Mouse (Mus musculus): ENCODE measurements around the gene Bbs1. TPM values are rescaled to one million over a fixed set of nuclear protein-coding genes. Genes with fewer than 3 reads are reported as not detected.
"Not testable (repeated sequence)": the region's sequence is repeated elsewhere in the genome, so short reads cannot be mapped to it uniquely, and the experiment has no call there.

The Bbs1 gene
- total RNA-seq (2014; fragmentation: Nextera tagmentation) (3.1 TPM in 1 of 2 replicates, not detected in the other), total RNA-seq (2017) (0.82 and 1.9 TPM in 2 replicates)

DNA sequence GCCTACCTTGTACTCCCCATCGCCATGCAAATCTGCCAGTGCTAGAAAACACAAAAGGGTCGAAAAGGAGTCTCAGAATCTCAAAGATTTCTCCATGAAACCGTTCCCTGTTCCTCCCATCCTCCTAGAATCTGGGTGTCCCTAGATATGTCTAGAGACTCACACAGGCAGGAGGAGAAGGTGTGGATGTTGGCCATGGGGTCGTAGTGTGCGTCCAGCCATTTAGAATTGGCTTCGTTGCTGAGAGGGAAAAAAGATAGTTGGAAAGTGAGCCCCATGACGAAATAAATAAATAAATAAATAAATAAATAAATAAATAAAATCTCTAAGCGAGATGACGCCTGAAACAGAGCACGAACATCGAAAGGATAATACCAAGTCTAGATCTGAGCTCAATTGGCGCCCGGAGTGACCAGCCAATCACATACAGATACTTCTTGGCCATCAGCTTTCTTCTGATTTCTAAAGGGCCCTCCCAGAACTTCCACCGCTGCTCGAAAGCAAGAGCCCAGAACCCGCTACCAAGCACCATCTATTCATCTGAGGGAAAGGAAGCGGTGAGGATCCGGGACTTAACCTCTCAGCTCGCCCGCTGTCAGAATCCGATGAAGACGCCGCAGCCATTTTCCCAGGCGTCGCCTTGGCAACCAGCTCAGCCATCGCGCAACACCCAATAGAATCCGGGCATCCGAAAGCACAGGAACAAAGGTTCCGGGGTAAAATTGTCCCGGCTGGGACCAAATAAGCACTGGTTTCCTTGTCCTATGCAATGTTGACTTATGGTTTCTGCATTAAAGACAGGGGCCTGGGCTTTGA lies at the start of gene Bbs1:
Gene Bbs1 (minus strand): TSS at position 650 of the 816 bp plus-strand sequence.
- ATAC-seq (replicated peaks; ENCODE audit: poor library complexity, severe bottlenecking): peak; percentile 79

DNA sequence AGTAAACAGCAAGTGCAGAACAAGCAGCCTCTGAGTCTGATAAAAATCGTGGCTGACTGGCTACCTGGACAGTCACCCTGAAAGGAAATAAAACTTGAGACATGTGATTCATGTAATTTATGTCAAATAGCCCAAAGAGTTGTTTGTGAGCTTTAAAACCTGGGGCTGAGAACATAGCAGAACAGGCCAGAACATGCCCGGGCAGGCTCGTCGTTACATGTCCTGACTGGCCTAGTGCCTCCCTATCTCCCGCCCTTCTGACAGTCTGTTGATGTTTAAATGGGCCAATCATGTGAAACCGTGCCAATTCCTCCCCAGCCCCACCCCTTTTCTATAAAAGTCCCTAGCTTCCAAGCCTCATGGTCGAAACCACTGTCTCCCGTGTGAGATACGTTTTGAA lies 42.2 kb upstream of the Bbs1 start:
- not testable (repeated sequence) for ATAC-seq (replicated peaks; ENCODE audit: poor library complexity, severe bottlenecking)

DNA sequence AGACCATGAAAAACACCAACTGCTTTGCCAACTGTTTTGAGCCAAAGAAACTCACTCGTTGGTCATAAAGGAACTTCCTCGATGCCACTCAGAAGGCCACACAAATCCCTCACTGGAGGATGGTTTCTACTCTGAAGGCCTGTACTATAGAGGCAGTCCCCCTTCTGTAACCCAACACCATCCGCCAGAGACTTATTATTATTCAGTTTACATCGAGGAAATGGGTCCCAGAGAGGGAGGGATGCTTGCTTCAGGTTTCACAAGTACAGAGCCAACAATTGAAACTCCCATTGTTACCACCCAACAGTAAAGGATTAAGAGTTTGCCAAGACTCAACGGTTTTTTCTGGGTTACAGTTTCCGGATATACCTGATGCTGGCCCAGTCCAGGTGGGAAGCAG lies 39.1 kb upstream of the Bbs1 start:
- ATAC-seq (replicated peaks; ENCODE audit: poor library complexity, severe bottlenecking): no peak

DNA sequence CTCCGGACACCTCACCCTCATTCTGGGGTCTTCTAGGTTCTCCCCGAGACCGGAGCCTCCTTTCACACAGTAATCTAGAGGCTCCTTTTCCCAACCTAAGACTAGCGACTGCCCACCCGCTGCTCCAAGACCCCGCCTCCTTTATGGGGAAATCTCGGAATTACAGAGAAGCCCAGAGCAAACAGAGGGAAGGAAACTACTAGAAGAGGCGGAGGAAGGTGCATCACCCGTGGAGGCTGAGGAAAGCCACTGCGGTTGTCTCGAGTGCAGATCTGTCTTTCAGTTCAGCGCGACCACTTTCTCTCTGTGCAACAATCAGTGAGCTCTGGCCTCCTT lies 36.8 kb upstream of the Bbs1 start:
- peak; percentile 65 for ATAC-seq (replicated peaks; ENCODE audit: poor library complexity, severe bottlenecking)

DNA sequence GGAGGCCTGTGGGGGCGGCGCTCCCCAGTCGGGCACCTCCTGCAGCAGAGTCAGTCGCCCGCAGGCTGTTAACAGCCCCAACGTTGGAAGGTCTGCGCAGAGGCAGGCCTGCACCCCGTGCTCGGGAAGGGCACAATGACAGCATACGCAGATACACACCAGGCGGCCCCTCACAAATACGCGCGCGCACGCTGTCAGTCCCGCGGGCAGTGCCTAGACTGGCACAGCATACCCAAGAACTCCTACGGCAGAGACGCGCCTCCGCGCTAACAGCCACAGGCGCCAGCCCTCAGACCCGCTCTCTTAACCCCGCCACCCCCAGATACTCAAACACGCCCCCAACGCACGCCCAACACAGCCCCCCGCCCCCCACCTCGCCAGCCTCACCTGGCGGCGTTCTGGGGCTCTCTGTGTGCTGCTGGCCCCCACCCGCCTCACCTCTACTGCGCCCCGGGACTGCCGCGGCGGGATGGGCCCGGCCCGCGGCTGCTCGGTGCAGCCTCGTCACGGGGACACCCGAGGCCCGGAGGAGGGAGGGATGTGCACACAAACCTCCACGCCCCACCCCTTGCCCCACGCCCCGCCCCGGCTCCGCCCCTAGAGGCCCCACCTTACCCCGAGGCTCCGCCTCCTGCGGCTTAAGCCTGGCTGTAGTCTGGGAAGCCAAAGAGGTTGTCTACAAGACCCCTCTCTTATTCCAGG lies 36.3 kb upstream of the Bbs1 start, which contains the start of gene Peli3:
Gene Peli3 (minus strand): TSS at position 577 of the 702 bp plus-strand sequence.
- peak; percentile 87 for ATAC-seq (replicated peaks; ENCODE audit: poor library complexity, severe bottlenecking)

DNA sequence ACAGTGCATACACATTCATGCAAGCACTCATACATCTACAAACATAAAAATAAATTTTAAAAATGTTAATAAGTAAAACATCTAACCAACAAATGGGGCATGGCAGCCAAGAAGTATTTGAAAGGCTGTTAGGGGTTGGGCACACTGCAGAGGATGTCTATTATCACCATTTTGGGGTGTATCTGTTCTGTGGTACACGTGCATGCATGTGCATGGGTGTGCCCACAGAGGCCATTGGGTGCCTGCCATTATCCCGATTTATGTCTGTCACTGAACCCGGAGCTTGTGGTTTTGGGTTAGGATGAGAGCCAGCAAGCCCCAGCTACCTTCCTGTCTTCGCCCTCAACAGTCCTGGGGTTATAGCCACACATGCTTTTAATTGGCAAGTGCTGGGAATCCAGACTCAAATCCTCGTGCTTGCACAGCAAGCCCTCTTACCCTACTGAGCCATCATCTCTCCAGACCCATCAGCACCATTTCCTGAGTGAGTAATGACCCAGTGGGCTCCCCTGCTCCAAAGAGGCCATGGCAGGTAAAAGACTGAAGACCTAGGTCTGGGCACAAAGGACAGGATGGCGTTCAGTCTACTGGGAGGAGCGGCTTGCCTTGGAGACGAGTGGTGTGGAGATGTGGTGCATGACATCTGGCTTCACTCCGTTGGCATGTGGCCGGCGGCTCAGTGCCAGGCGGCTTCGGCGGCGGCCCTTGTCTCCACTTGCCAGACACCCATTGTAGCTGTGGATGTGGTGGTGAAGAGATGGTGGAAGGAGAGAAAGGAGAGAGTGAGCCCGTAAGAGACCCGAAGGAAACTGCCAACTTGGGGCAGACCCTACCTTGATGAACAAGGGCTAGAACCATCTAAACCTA lies 31.2 kb upstream of the Bbs1 start:
- ATAC-seq (replicated peaks; ENCODE audit: poor library complexity, severe bottlenecking): no peak

DNA sequence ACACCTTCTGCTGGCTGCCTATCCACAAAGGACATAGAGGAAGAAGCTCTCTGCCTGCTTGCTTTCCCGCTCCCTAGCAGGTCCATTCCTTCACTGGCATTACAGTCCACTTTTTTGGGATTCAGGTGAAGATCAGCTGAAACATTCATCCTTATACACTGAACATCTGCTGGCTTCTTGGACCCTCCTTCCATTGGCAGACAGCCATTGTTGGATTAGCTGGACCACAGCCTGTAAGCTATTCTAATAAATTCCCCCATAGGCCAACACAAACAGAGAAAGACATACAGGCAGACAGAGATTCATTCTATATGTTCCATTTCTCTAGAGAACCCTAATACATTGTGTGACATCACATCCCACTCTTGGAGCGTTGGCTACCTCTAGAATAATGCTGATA lies 30.5 kb upstream of the Bbs1 start:
- no peak for ATAC-seq (replicated peaks; ENCODE audit: poor library complexity, severe bottlenecking)

DNA sequence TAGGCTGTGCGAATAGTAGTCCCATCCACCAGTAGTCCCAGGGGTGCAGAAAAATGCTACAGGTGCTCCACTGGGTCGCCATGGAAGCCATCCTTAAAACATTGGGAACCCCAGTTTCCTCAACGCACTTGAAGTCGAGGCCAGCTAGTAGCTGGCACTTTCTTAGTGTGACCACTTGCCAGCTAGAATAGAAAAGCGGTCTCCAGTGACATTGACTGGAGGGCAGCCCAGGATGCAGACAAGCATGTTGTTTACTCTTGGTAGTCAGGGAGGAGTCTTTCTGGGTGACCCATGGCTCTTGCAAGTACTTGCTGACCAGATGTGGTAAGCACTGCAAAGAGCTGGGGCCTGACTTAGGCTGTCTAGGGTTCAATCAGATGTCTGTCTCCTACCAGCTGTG lies 22.4 kb upstream of the Bbs1 start:
- no peak for ATAC-seq (replicated peaks; ENCODE audit: poor library complexity, severe bottlenecking)

DNA sequence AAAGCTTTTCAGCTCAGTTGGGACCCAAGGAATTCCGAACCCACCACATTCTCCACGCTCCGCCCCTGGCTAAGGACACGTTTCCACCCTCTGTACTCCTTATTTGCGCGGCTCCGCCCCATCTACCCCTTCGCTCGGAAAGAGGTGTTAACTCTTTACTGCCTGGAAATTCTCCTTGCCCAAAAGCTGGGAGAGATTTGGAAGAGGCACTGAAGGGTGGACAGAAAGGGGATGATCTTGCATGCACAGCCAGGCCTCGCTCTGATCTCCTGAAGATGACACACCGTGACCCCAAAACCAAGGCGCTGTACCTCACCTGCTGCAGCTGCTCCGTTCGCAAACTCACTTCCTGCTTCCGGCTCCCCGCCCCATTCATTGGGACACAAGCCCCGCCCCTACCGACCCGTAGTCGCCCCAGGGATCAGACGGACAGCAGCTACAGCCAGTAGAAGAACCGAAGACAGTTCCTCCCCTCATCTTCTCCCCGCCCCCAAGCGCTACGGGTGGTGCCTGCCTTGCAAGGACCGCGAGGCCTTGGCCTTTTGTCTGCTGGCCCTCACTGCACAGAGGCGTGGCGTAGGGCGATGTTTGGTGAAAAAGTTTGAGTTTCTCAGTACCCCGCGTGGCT lies 21.6 kb upstream of the Bbs1 start, which contains the start of gene Dpp3:
Gene Dpp3 (minus strand): TSS at position 384 of the 628 bp plus-strand sequence.
- ATAC-seq (replicated peaks; ENCODE audit: poor library complexity, severe bottlenecking): peak; percentile 99

DNA sequence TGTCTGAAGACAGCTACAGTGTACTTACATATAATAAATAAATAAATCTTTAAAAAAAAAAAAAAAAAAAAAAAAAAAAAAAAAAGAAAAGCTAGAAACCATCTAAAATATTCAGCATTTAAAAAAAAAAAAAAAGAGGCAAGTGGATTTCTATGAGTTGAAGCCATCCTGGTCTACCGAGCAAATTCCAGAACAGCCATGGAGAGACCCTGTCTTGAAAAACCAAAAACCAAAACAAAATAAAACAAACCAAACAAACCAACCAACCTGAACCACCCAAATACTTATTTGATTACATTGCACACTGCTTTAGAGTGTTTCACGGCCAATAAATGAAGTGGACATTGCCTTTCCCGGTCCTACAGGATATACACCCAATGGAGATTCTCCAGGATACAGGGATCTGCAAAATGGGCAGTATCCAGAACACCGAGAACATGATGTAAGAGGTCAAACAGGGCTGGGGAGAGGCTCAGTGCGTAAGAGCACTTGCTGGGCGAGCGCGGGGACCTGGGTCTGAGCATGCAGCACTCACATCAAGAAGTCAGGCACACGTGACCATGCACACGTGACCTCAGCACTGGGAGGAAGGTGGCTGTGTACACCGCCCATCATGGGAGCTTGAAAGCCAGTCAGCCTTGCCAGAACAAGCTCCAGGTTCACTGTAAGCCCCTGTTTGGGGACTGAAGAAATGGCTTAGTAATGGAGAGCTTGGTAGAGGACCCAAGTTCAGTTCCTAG lies 18.9 kb upstream of the Bbs1 start:
- no peak for ATAC-seq (replicated peaks; ENCODE audit: poor library complexity, severe bottlenecking)

DNA sequence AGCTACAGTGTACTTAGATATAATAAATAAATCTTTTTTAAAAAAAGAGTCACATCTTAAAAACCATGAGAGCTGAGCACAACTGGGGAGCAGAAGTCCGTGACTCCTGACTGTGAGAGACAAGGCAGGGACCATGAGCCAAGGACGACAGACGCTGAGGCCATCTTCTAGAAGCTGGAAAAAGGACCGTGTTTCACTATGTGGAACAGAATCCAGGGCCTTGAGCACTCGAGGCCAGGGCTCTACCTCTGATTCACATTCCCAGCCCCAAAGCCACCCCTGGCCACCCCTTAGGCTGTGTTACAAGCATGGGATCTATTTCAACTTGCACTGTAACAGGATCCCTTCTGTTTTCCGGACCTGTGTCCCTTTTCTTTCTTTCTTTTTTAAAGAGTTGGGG lies 13.2 kb upstream of the Bbs1 start:
- ATAC-seq (replicated peaks; ENCODE audit: poor library complexity, severe bottlenecking): no peak

DNA sequence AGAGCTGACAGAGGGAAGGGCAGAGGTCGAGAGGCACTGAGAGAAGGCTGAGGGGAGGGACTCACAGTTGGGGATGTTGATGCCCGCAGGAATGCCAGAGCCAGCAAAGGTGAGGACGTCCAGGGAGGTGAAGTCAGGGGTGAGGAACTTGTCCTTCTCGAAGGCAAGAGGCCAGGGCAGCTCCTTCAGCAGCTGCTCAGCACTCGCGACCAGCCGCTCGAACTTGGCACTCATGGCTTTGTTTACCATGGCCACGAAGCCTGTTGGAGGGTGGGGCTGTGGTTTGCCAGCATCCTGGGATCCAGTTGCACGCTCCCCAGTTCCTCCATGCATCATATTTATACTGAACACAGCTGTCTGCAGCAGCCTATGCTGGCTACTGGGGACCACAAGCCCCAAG lies 10.4 kb upstream of the Bbs1 start:
- no peak for ATAC-seq (replicated peaks; ENCODE audit: poor library complexity, severe bottlenecking)

DNA sequence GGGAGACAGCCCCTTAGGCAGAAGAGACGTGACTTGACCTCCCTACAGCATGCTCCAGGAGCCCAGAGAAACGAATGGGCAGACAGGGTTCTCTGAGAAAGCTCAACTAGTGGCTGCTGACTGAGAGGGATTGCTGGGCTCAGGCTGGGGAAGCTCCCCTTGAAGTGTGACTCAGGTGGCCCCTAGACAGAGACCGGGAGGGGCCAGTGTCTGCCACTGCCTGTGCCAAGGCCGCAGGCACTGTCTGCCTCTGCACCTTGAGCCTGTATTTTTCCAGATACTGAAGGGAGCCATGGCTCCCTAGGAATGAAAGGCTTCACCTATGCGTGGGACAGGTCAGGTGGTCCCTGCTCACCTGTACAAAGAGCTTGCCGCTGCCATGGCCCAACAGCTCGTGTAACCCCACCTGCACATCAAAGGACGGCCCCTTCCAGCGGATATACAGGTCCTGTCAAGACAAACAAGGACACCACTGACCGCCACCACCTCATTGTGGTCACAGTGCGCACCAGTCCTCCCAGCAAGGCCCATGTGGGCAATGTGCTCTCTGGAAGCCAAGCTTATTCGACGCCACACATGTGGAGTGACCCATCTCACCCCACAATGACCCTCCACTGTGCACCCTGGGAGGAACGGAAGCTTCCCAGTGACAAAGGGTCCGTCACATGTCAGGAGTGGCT lies 9.6 kb upstream of the Bbs1 start:
- no peak for ATAC-seq (replicated peaks; ENCODE audit: poor library complexity, severe bottlenecking)

DNA sequence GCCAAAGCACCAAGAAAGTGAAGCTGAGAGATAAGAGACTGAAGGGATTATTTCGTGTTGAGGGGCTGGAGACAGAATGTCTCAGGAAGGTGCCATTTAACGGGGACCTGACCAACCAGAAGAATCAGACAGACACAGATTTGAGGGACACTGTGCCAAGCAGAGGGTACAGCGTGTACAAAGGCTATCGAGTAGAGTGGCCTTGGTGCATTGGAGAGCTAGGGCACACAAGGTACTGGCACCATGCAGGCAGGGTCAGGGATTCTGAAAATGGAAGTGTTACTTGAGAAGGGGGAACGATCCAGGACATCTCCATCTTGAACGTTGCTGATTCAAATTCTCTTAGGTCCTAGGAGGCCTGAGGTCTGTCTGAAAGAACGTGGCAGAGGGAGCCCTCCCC lies 2.9 kb upstream of the Bbs1 start:
- no peak for ATAC-seq (replicated peaks; ENCODE audit: poor library complexity, severe bottlenecking)

DNA sequence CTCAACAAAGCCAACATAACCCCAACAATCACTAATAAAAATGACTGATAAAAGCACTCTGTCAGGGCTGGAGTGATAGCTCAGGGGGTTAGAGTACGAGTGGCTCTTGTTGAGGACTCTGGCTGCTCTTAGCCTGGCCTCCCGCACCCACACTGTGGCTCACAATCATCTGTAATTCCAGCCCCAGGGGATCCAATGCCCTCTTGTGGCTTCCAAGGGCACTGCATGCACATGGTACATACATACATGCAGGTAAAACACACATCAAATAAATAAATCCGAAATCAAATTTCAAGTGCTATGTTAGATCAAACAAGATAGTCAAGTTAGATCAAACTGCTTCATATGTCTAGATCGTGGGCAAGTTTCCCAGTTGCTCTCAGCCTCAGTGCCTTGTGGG lies 1.7 kb upstream of the Bbs1 start:
- 0 out of 2 replicates have a peak, but pooled peaks have one; percentile 38 for ATAC-seq (replicated peaks; ENCODE audit: poor library complexity, severe bottlenecking)

DNA sequence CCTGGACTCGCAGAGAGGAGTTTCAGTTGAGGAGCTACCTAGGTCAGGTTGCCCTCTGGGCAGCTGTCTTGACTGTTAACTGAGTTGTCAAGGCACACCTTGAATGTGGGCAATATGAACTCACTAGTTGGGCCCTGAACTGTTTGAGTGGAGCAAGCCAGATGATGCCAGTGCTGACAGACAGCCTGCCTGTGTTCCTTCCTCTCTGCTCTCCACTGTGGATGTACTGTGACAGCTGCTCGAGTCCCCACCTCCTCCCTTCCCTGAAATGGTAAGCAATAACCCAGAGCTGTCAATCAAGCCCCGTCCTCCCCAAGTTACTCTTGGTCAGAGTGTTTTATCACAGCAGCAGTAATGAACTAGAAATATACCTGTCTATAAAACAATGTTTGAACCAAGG lies 6.5 kb downstream of the Bbs1 start:
- no peak for ATAC-seq (replicated peaks; ENCODE audit: poor library complexity, severe bottlenecking)

DNA sequence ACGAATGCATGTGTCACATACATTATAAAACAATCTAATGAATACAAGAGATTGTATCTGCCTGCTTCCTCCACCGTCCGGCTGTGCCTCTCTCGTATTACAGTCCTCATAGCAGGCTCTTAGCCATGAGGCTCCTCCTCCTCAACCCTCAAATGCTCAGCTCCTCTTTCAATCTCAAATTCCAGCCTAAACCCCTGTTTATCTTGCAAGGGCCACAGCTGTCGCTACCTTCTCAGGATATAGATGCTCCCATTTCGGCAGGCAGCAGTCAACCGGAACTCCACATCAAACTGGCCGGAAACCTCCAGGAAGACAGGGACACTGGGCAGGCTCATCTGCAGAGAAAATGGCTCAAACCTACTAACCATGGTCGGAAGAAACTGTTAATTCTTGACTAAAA lies 7.5 kb downstream of the Bbs1 start:
- no peak for ATAC-seq (replicated peaks; ENCODE audit: poor library complexity, severe bottlenecking)

DNA sequence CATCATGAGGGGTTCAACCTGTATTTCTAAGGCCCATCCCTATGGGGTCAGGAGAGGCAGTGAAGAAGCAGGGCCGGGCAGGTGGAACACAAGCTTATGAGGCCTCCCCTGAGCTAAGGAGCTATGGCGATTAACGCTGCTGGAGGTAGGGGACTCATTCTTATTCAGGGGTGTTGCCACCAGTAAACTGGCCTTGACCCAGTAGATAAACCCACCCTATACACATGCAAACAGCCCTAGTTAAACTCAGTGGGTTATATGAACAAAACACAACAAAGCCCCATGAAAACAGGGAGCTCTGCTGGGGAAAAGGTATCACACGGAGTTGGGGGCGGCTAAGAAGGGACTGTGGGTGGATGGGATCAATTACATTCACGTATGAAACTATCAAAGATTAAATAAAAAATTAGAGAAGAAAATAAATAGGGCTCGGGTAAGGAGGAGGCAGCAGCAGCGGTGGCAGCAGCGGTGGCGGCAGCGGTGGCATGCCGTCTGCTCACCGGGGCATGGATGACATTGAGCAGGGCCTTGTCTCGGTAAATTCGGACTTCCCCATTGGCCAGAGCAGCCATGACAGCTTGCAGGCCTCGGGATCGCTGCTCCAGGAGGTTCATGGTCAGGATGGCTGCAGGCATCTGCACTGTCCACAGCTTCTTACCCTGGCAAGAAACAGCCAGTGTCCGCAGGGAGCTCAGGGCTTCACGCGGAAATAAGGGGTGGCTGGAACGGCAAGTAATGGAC lies 9.5 kb downstream of the Bbs1 start:
- no peak for ATAC-seq (replicated peaks; ENCODE audit: poor library complexity, severe bottlenecking)
